In genomic region chr16:12218151-12218532, GRCm38 (mm10) we compare ENCODE assay signal across 15 mouse cellular contexts.
"Had no signal": no experiment of that assay in that cellular context is flagged by ENCODE, and none has a peak within 500 bp of the region (broad histone marks: within the 10 kb centered on the region; RNA-seq: fewer than 3 reads in every experiment).

No protein-coding gene starts in this region.

- H3K4me2 ChIP-seq: kidney, embryonic 15.5 days; limb, embryonic 15.5 days; liver, embryonic 12.5 days; lung, embryonic 14.5 days had no signal

- DNase-seq: kidney, adult 2 months; kidney, postnatal 14 days; layer of hippocampus, adult 9-11 months; layer of hippocampus, postnatal 36 days; lung, postnatal 10 days; lung, postnatal 4 days; right cerebral cortex, postnatal 4 days; spleen, adult 18-20 months; thymus, adult 18-20 months; thymus, postnatal 14 days had no signal

- H3K36me3 ChIP-seq: kidney, embryonic 15.5 days; limb, embryonic 15.5 days; liver, embryonic 12.5 days had no signal

- H3K4me3 ChIP-seq: kidney, embryonic 15.5 days; limb, embryonic 15.5 days; liver, embryonic 12.5 days; myocyte had no signal

- H3K9me3 ChIP-seq: kidney, embryonic 15.5 days; limb, embryonic 15.5 days; liver, embryonic 12.5 days had no signal

- H3K4me1 ChIP-seq: kidney, embryonic 15.5 days; limb, embryonic 15.5 days; liver, embryonic 12.5 days had no signal

- ATAC-seq: liver, embryonic 12.5 days had no signal

- H3K27me3 ChIP-seq: kidney, embryonic 15.5 days; limb, embryonic 15.5 days; liver, embryonic 12.5 days had no signal

- H3K27ac ChIP-seq: kidney, embryonic 15.5 days; limb, embryonic 15.5 days; liver, embryonic 12.5 days had no signal

- H3K9ac ChIP-seq: kidney, embryonic 15.5 days; limb, embryonic 15.5 days; liver, embryonic 12.5 days; lung, embryonic 14.5 days had no signal
